Mouse (Mus musculus): Measurements from ENCODE around the gene Gna15.

GRCm38 (mm10) chr10:81541363-81541762 is 17.3 kb upstream of the Gna15 start:
- no peak for TF ChIP-seq CTCF (IDR thresholded peaks at IDR 0.05; ENCODE audit: low read depth)
- no peak for TF ChIP-seq EP300 (IDR thresholded peaks at IDR 0.05; ENCODE audit: low read depth)

All from liver, postnatal 0 days (tissue).